Mouse (Mus musculus) MEL-GATA-1-ER (cell line): ENCODE measurements around the gene Plpp4.

Experiments
- DNase-seq: peaks from one replicate; pipeline ENCODE4 v3.0.0-alpha.2; 2012; ENCODE audit warnings: low read depth; ENCODE audit errors: extremely low read depth

The Plpp4 gene

DNA sequence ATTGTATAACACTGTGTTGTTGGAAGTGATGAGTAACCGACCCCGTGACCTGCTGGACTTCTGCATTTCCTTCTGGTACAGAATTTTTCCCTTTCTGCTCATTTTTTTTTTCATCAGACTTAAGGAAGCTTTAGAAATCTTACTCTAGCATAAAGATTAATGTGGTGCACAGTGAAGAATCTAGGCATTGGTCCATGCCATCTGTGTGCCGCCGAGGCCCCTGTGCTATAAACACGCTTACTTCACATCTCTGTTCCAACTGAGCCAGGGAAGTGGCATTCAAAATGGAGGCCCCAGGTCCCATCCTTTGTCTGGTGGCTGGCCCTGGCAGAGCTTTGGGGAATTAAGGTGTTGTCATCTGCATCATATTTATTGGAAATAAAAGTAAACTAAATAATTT, 44.8 kb downstream of the Plpp4 start:
- no peak for DNase-seq

- DNase-seq = no peak
Measured at GRCm38 (mm10) chr7:129303356-129303755, 46.5 kb downstream of the Plpp4 start.

DNA sequence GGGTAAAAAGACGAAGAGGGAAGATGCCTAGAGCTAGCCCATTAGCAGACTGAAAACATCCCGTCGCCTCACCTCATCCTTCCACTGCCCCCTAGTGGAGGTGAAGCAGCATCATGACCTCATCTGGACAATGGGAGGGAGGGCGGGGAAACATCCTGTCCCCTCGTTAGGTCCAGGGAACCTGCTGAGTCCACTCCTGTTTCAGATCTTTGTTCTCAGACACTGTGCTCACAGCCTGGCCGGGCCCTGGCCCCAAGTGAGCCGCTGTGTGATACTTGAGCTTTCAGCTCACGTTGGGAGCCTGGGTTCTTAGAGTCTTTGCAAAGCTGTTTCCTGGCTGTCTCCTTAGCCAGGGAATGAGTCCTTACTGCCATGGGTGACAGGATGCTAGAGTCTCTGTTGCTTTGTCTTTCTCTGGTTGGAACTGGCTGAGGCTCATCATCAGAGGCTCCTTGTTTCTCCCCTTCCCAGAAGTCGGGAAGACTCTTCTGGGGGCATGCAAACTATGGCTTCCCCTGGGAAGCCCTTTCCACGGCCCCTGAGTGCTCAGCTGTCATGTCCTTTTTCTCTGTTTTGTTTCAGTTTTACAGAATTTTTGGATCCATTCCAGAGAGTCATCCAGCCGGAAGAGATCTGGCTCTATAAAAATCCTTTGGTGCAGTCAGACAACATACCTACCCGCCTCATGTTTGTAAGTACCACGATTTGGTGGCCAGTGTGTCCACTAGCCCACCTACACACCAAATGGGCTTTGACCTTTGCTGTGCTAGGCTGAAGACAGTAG, 50.4 kb downstream of the Plpp4 start:
- no peak for DNase-seq

DNA sequence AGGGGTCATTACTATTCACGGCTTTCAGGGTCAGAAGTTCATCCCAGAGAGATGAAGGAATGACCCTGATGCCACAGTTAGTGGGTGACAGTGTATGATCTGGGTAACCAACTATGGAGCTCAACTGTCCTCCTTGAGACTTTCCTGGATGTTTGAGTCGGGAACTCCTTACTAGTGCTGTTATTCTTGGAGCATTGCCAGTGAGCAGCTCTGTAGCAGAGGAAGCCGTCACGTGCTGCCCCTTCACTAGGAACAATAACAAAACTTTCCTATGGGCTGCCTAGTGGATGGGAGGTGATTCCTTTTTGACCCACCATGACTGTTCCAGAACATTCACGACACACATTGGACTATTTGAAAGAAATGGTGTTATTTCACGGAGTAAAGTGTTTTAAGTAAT, 51.8 kb downstream of the Plpp4 start:
- no peak for DNase-seq

GRCm38 (mm10) chr7:129312521-129312920, 55.7 kb downstream of the Plpp4 start:
- DNase-seq = no peak

- DNase-seq = no peak
Measured at GRCm38 (mm10) chr7:129313969-129314368, 57.1 kb downstream of the Plpp4 start.

DNA sequence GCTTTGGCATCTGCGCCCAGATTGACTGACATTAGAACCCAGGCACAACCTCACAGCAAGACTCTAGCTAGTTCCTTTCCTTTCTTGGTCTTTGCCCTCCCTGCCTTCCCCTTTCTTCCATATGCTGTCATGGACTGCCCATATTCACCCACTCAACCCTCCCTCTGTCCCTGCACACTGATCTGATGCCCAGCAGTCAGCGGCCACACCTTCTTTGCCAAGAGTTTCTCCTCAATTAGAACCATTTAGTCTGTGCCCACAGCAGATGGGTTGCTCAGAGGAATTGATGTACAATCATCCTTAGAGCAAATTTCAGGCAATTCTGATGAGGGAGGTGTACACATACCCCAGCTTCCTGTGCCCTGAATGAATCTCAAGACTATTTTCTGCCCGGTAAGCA, 83.3 kb downstream of the Plpp4 start:
- DNase-seq = no peak

GRCm38 (mm10) chr7:129355561-129355960, 98.7 kb downstream of the Plpp4 start:
- no peak for DNase-seq

DNA sequence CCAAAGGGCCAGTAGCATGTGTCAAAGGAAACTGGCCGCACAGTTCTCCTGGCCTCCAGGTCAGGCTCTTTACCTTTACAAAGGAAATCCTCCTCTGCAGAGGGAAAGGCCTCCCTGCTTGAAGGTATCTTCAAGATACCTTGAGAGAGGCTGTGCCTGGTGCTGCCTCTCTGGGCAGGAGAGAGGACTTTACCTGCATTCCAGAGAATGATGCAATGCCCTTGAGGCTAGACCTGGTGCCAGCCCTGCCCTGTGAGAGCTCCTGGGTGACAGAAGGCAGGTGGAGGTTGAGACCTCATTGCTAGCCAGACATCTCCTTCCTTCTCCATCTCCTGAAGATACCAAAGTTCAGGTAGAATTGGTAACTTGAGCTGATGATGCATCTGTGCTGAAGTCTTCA, 118.5 kb downstream of the Plpp4 start:
- no peak for DNase-seq

GRCm38 (mm10) chr7:129385149-129385548, 128.3 kb downstream of the Plpp4 start:
- no peak for DNase-seq

- no peak for DNase-seq
Measured at GRCm38 (mm10) chr7:129392835-129393489, 136.1 kb downstream of the Plpp4 start.

GRCm38 (mm10) chr7:129396561-129396960, 139.7 kb downstream of the Plpp4 start:
- no peak for DNase-seq

- no peak for DNase-seq
Measured at GRCm38 (mm10) chr7:129399071-129399470, 142.2 kb downstream of the Plpp4 start.

DNA sequence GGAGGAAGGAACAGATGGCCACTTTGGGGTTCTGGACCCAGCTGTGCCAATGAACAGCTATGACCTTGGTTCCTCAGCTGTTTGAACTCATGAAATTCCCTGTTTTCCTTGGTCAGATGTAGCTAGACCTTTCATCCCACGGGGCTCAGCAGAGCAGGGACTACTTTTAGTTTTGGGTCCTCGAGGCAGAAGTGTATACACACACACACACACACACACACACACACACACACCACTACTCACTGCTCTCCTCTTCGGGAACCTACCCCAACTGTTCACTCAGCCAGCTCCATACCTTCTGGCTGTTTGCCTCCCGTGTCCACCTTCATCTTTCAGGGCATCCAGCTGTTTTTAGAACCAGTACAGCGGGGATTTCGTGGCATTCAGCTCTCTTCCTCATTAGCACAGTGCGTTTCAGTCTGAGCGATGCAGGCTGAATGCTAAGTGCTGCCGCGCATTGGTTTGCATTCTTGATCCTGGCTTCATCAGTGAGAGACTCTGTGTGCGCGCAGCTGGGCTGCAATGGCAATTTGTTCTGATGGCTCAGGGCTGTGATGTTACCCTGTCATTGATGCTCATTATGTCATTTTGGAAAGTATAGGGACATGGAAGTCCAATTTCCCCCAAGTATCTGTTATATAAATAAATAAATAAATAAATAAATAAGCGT, 146.0 kb downstream of the Plpp4 start:
- DNase-seq = no peak

DNA sequence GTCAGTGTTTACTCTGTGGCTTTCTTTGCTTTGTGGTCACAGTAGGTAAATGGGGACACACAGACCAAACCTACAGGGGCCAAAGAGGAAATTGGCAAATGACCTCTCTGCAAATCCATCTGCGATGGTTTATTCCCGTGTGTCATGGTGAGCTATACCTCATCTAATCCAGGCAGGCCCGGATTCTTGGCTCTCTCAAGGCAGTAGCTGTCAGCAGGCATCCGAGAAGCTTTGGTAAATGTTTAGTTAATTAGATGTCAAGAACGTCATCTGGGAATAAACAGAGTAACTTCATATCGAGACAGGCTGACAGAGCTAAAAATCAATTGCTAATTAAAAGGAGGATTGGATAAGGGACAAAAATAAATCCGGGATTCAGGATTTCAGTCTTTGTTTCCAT, 149.2 kb downstream of the Plpp4 start:
- DNase-seq = no peak

DNA sequence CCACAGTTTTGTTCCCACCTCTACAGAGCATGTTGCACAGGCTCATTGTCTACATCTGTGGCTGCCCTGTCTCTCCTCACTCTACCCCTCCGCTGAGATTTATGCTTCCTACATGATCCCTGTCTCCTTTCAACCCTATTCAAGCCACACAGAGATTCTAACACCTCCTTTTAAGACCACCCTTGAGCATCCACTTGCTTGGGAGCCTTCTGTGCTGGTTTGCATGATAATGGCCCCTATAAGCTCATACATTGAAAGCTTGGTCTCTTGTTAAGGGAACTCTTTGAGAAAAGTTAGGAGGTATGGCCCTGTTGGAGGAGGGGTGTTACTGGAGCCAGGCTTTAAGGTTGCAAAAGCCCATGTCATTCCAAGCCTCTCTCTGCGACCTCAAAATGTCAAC, 155.9 kb downstream of the Plpp4 start:
- no peak for DNase-seq

DNA sequence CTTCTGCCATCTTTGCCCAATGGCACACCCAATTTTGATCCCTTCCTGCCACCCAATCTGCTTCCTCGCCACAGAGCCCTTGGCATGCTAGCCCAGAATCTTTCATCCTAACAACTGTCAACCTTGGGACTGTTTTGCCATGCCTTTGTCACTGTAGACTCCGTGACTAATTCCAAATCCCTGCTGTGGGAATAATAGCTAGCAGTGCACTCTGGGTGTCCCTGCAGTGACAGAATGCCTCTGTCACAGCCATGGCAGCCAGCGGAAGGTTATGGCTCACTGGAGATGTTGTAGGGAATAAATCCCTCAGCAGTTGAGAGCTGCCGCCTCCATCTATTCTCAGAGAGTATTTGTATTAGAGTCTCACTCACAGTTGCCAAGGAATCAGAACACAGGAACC, 158.3 kb downstream of the Plpp4 start:
- DNase-seq = no peak

GRCm38 (mm10) chr7:129421181-129421580, 164.3 kb downstream of the Plpp4 start:
- no peak for DNase-seq

- no peak for DNase-seq
Measured at GRCm38 (mm10) chr7:129425554-129425953, 168.7 kb downstream of the Plpp4 start.

GRCm38 (mm10) chr7:129428794-129429193, 172.0 kb downstream of the Plpp4 start:
- DNase-seq = no peak

DNA sequence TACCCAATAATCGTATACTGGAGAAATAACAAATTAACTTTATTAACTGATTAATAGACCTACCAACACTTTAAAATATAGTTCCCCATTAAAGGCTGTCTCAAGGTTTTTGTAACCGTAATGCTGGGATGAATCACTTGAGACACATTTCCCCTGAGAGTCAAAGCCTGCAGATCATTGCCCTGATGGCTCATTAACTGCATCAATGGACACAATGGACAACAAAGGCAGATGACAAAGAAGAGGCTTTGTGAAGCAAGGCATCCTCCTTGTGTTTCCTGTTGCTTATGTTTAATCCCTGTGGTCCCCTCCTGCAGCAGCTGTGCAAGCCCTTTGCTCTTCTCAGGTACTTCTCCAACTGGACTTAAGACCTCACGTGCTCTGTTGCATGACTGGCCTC, 173.1 kb downstream of the Plpp4 start:
- no peak for DNase-seq
